In genomic region chr2:122185086-122185485, GRCm38 (mm10) we compare ENCODE assay signal across 27 mouse cellular contexts. TPM values are rescaled to one million over a fixed set of nuclear protein-coding genes. Genes with fewer than 3 reads are reported as not detected.
"Had no signal": no experiment of that assay in that cellular context is flagged by ENCODE, and none has a peak within 500 bp of the region (broad histone marks: within the 10 kb centered on the region; RNA-seq: fewer than 3 reads in every experiment).

No protein-coding gene starts in this region.

- H3K36me3 ChIP-seq: midbrain, embryonic 10.5 days; midbrain, embryonic 13.5 days; midbrain, embryonic 15.5 days; neural tube, embryonic 13.5 days; neural tube, embryonic 15.5 days had no signal

- DNase-seq: lung, adult 18-20 months; lung, embryonic 14.5 days; lung, postnatal 10 days; lung, postnatal 4 days; retina, postnatal 1 day; right cerebral cortex, adult 18-20 months; right cerebral cortex, postnatal 25 days; right cerebral cortex, postnatal 4 days; spleen, adult 18-20 months; thymus, adult 18-20 months; thymus, postnatal 14 days; thymus, postnatal 36 days had no signal

- H3K27me3 ChIP-seq: midbrain, embryonic 13.5 days; midbrain, embryonic 15.5 days; neural tube, embryonic 13.5 days; neural tube, embryonic 15.5 days had no signal

- H3K27ac ChIP-seq: liver, embryonic 14.5 days; midbrain, embryonic 10.5 days; midbrain, embryonic 13.5 days; midbrain, embryonic 15.5 days; neural tube, embryonic 13.5 days; neural tube, embryonic 15.5 days had no signal

- ATAC-seq: midbrain, embryonic 13.5 days; midbrain, embryonic 15.5 days had no signal

- H3K4me1 ChIP-seq: midbrain, embryonic 10.5 days; midbrain, embryonic 13.5 days; midbrain, embryonic 15.5 days; neural tube, embryonic 13.5 days; neural tube, embryonic 15.5 days had no signal

- H3K4me2 ChIP-seq: lung, embryonic 14.5 days; midbrain, embryonic 13.5 days; midbrain, embryonic 15.5 days; neural tube, embryonic 13.5 days; neural tube, embryonic 15.5 days had no signal

- H3K9ac ChIP-seq: liver, embryonic 14.5 days; lung, embryonic 14.5 days; midbrain, embryonic 13.5 days; midbrain, embryonic 15.5 days; neural tube, embryonic 13.5 days; neural tube, embryonic 15.5 days had no signal

- H3K9me3 ChIP-seq: midbrain, embryonic 10.5 days; midbrain, embryonic 13.5 days; midbrain, embryonic 15.5 days; neural tube, embryonic 13.5 days; neural tube, embryonic 15.5 days had no signal

- H3K4me3 ChIP-seq: midbrain, embryonic 10.5 days; midbrain, embryonic 13.5 days; midbrain, embryonic 15.5 days; myocyte; neural tube, embryonic 13.5 days; neural tube, embryonic 15.5 days had no signal

RNA-seq across cellular contexts. Expression of gene Patl2, which starts 0.9 kb away (rescaled TPM):
- total RNA-seq: megakaryocyte-erythroid progenitor cell, adult 5-6 weeks had no signal
- polyA plus RNA-seq: lung, embryonic 14.5 days; lung, embryonic 16.5 days; midbrain, embryonic 10.5 days; midbrain, embryonic 13.5 days; midbrain, embryonic 15.5 days; neural tube, embryonic 11.5 days; neural tube, embryonic 13.5 days; neural tube, embryonic 15.5 days; small intestine, adult 2 months; stomach, embryonic 14.5 days; stomach, embryonic 16.5 days had no signal

RNA-seq across cellular contexts. Expression of gene Terb2, which starts 1.0 kb away (rescaled TPM):
- total RNA-seq: megakaryocyte-erythroid progenitor cell, adult 5-6 weeks had no signal
- polyA plus RNA-seq: liver, embryonic 14.5 days; liver, embryonic 16.5 days; lung, embryonic 14.5 days; lung, embryonic 16.5 days; midbrain, embryonic 10.5 days; midbrain, embryonic 13.5 days; midbrain, embryonic 15.5 days; myocyte; neural tube, embryonic 11.5 days; neural tube, embryonic 13.5 days; neural tube, embryonic 15.5 days; small intestine, adult 2 months; stomach, embryonic 14.5 days; stomach, embryonic 16.5 days; thymus, postnatal 0 days had no signal

RNA-seq across cellular contexts. Expression of gene Trim69, which starts 24.6 kb away (rescaled TPM):
- polyA plus RNA-seq: lung, embryonic 14.5 days; midbrain, embryonic 10.5 days; midbrain, embryonic 13.5 days; midbrain, embryonic 15.5 days; neural tube, embryonic 11.5 days; neural tube, embryonic 13.5 days; neural tube, embryonic 15.5 days had no signal
